Mouse (Mus musculus) right cerebral cortex, postnatal 14 days (tissue): ENCODE measurements at regions not wholly inside any gene's neighbourhood (a gene's known extent, or its start where the extent isn't known, plus 50 kb on each side); places are given as distances from the start of the nearest gene placed in this dataset.
"Not testable (repeated sequence)": the region's sequence is repeated elsewhere in the genome, so short reads cannot be mapped to it uniquely, and the experiment has no call there.

ENCODE experiments used
- DNase-seq: peaks from one replicate; pipeline ENCODE4 v3.0.0; 2022

GRCm38 (mm10) chr4:4333472-4334123 is 256.3 kb upstream of the Sdr16c6 start:
- no peak for DNase-seq

DNA sequence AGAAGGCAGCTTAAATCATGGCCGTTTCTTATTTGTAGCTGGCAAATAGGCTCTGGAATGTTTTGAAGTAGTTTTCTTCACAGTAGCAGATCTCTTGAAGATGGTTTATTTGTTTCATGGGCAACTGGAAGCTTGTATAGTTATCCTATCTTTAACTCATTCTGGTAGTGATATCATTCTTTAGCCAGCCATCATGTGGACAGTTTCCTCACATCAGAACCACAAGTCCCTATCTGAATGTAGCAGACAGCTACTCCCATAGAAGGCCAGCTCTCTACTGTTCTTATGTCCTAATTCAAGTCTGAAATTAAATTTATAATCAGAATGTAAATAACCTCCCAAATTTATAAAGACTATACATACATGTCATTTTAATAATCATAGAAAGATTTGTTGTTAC is 253.8 kb upstream of the Sdr16c6 start:
- no peak for DNase-seq

DNA sequence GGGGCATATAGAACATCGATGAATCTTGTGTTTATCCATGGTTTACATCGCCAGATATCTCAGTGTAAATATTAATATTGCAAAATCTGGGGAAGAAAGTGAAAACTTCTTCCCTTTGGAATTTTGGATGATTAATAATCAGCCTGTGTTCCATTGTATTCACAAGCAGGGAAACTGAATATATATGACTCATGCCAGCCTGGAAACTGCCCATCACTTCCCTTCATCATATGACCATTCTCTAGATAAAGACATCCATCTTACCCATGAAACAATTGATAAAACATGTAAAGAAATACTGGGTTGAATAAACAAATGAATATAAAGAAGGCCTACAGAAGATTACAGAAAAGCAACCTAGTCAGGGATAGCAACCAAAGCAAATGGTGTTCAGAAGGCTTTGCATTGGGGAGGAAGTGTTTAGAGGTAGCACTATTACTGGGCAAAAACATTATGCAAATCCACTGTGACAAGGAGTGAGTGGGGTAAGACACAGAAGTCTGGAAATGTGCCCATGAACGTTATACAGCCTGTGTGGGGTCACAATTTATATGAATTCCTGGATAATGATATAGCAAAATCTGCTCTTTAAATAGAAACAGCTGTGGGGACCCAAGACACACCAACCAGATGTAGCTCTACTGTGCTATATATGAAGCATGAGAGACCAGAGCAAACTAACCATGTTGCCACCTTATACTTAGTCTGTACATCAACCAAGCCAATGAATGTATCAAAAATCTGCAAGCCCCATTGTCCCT is 238.5 kb upstream of the Sdr16c6 start:
- DNase-seq, result no peak

DNA sequence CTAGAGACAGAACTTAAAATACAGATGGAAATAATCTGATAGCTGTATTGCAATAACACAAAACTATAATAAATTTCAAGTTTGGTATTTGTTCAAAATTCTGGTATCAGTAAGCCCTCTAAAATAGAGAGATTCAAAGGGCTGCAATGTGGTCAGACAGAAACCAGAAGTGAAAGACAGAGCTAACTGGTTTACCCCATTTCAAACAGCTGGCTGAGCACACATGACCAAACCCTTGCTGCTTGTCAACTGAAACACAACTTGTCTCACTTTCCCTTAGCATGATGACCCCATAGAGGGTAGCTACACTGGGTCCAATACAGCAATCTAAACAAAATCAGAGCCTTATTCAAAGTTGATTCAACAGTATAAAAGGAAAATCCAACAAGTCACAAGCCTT is 234.2 kb upstream of the Sdr16c6 start:
- no peak for DNase-seq

DNA sequence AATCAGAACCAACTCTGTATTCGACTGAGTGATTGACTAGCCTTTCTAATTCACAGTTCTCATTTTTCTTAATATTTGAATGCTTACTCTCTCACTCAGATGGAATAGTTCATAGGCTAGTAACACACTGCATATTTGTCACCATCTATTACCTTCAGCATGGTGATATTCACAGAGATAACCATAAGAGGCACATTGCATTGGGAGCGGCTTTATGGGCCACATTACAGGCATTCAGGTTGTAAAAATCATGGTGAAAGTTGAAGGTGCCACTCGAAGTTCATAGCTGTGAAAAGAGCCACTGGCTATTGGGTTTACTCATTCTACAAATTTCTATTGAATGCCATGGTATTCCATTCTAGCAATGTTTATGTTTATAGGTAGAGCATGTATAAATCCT is 229.6 kb upstream of the Sdr16c6 start:
- DNase-seq, result no peak

DNA sequence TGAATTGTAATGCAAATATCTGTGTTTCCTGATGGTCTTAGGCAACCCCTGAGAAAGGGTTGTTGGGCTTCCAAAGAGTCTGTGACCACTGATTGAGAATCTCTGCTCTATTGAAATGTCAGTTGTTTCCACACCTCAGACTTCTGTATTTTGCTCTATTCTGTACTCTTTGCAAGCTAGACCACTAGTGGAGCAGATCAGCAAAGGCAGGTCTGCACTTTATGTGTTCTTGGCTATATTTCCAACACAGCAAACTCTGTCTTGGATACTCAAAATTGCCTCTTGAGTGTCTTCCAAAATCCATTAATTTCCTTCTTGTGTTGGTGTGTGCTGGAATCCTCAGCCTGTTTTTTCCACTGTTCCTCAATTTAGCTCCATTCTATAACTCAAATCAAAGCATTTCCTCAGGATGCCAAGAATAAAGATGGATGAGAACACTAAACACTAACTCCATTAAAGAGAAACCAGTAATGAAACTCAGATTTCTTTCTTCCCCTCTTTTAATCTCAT is 228.5 kb upstream of the Sdr16c6 start:
- DNase-seq, result no peak

DNA sequence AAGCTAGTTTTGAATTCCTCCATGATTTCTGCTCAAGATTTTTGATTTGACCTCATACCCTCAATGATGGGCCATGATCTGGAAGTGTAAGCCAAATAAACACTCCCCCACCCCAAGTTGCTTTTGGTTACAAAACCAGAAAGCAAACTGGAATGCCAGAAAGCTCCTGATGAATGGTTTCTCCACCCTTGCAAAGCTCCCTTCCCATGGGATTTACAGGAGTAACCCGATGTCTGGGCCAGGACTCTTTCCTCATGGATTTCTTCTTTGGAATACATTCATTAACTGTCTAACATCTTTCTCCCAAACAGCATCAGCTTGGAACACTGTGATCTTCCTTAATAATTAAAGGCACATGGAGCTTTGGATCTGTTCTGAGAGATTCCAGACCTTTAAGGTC is 227.3 kb upstream of the Sdr16c6 start:
- DNase-seq, result no peak

- DNase-seq, result no peak
These were observed 223.0 kb upstream of the Sdr16c6 start for GRCm38 (mm10) chr4:4300189-4300879.

DNA sequence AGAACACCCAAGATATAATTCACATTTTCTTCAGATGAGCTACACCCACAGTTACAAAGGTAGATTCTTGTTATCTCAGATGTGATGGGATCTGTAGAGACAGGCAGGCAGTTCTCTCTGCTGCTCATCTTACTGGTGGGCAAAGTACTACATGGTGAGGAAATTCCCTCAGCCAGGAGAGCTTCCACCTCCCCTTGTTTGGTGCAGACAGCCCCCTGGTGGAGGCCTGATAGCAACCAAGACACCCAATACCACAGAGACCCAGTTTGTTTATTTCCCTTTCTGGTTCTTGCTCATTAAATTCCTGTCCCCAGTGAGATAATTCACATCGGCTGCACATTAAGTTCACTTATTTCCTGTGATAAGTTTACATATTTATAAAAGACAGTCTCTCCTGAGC is 222.3 kb upstream of the Sdr16c6 start:
- DNase-seq, result peak; percentile 4

DNA sequence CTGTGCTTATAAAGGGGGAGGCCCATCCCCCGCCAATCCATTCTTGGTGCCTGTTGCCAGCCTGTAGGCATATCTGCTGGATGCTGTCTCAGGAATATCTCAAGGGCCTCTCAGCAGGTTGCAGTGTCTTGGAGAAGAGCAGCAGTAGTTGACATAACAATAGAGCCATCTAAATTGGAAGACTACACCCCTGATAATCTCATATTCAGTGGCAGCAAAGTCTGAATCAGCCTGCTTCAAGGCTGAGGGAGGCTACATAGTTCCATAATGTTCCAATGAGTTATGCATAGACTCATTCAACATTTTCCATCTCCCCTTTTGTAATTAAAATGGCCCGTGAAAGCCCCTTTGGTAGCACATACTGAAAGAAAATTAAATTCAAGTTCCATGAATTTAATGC is 172.3 kb upstream of the Sdr16c6 start:
- no peak for DNase-seq

DNA sequence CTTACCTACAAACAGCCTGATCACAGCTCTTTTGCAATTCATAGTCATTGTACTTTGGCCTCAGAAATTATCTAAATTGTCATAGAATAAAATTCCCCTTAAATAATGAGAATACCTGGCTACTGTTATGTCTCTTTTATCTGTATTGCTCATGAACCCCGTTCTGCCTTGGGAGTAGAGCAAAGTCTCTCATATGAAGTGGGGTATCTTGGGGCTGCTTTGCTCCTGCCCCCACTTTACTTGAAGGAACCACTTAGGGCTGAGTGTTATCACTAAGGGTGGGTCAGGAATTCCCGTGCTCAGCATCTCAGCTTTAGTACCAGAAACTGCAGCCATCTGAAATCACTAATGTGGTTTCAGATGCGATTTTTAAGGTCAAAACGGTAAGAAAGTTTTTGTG is 170.3 kb upstream of the Sdr16c6 start:
- no peak for DNase-seq

DNA sequence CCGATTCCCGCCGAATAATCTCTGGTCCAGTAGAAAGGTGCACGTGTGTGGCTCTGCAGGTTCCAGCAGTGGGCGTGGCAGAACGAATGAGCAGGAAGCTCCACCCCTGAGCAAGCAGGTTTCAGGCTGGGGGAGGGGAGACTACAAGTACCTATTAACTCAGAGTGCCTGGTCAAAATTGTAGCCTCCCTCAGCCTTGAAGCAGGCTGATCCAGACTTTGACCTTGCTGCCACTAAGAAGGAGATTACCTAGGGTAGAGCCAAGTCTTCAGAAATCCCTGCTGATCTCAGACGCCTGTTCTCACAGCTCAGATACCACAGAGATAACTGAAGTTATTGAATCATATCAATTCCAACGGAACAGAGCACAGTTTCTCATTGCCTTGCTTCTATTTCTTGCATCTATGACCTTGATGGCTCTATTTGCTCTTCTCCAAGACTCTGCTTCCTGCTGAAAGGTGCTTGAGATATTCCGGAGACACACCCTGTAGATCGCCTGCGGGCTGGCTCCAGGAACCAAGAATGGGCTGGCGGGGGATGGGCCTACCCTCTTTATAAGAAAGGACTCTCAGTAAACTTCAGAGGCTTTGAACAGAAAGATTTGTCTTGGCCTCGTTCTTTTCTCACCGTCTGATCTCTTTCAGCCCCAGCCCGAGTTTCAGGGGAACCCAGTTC is 165.1 kb upstream of the Sdr16c6 start:
- not testable (repeated sequence) for DNase-seq

DNA sequence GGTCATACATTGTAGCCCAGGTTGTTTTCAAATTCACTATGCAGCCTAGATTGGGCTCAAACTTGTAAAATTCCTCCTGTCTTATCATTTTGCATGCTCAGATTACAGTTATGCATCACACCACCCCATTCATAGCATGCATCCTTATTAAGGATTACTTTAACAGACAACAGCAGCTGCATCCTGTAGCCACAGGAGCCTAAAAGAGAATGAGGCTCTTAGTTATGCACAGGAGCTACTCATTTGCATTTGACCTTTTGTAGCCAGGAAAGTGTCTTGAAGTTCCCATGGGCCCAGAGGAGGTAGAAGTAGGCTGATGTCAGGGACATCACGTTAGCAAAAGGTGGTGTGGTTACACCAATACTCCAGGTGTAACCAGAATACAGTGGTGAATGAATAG is 148.9 kb upstream of the Sdr16c6 start:
- no peak for DNase-seq

DNA sequence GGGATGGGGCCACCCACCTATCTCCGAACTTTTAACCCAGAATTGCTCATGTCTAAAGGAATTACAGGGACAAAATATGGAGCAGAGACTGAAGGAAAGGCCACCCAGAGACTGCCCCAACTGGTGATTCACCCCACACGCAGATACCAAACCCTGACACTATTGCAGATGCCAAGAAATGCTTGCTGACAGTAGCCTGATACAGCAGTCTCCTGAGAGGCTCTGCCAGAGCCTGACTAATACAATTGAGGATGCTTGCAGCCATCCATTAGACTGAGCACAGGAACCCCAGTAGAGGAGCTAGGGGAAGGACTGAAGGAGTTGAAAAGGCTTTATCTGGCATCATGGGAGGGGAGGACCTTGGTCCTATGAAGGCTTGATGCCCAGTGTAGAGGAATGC is 142.4 kb upstream of the Sdr16c6 start:
- no peak for DNase-seq

DNA sequence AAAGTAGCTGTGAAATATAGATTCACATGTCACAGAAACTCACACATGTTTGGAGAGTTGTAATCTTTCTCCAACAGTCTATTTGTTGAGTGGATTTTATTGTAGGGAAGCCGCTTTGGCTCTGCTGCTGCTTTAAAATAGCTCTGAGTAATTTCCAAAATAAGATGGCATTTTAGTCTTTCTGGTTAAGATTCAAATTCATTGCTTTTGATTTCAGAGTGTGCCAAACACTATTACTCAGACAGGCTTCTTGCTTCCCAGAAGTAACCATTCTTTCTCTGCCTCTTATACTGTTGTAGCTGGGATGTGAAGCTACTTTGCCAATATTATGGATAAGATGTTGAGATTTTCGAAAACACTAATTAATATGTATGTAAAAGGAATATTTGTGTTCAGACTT is 134.6 kb upstream of the Sdr16c6 start:
- no peak for DNase-seq

DNA sequence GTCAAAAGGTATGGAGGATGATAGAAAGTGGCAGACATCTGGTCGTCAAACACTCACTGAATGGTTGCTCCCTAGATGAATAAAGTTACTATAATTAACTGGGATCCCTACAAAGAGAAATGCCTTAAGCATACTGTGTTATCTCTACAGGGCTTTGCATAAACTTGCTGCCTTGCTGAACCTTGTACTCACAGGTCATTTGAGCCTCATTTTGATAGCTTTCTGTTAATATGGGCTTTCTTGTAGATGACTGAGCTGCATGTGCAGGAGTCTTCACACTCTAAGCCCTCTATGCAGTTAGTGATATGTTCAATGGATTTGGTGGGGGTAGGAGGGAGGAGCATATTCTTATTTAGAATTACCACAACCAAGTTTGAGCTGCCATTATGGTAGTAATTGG is 127.8 kb upstream of the Sdr16c6 start:
- DNase-seq, result no peak

- no peak for DNase-seq
These were observed 122.0 kb upstream of the Sdr16c6 start for GRCm38 (mm10) chr4:4199309-4199708.

- no peak for DNase-seq
These were observed 118.5 kb upstream of the Sdr16c6 start for GRCm38 (mm10) chr4:4195834-4196233.

DNA sequence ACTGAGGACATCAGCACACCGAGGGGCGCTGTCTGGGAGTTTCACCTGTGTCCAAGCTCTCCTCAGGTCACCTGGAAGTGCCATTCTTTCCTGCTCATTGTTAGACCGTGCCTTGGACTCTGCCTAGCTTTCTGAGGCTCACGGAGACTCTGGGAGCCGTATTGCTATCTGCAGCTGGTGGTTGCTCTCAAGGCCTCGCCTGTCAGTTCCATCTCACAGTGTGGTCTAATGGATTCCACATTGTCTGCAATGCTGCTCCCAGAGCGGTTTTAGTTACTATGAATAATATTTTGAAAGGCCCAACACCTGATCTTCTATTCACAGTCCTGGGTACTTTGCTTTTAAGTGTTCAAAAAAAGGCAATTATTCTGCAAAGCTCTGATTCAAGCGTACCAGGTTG is 117.9 kb upstream of the Sdr16c6 start:
- no peak for DNase-seq
